Mouse (Mus musculus) liver, postnatal 0 days (tissue): ENCODE data around the gene Sowahb.

ENCODE experiments used
- CTCF ChIP-seq: sonication (generic); IDR thresholded peaks from 2 replicates; pipeline ENCODE4 v1.5.1; 2016; ENCODE audit warnings: antibody characterized with exemption, low read depth
- EP300 ChIP-seq: IDR thresholded peaks from 2 replicates; pipeline ENCODE4 v1.6.1; 2016; ENCODE audit warnings: antibody characterized with exemption, low read depth, mild to moderate bottlenecking

DNA sequence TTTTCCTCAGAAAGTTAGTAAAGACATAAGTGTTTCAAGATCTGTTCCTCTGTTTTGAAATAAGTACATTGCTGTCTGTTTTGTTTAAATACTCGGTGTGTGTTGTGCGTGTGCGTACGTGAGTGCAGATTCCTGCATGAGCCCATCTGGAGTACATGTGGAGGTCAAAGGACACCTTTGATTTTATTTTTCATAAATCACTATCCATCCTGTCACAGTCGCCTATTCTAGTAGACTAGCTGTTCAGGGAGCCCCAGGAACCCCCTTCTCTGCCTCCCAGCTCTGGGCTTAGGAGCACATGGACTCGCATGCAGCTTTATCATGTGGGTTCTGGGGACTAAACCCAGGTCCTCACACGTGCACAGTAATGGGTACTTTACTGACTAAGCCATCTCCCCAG lies 8.6 kb downstream of the Sowahb start:
- TF ChIP-seq CTCF (no peak), EP300 (no peak)
